Mouse (Mus musculus): ENCODE measurements around the gene Ppp1r15a. TPM values are rescaled to one million over a fixed set of nuclear protein-coding genes. Genes with fewer than 3 reads are reported as not detected.
"Not testable (repeated sequence)": the region's sequence is repeated elsewhere in the genome, so short reads cannot be mapped to it uniquely, and the experiment has no call there.

Ppp1r15a gene
- polyA plus RNA-seq, 1 experiment = 19.9 TPM

- DNase-seq (ENCODE audit: extremely low spot score in 1 of 2, low spot score in 1 of 2) = no peak
Measured at GRCm38 (mm10) chr7:45520605-45521004, 5.5 kb downstream of the Ppp1r15a start.

- no peak for DNase-seq (ENCODE audit: extremely low spot score in 1 of 2, low spot score in 1 of 2)
Measured at GRCm38 (mm10) chr7:45519345-45520120, 6.5 kb downstream of the Ppp1r15a start.

- no peak for DNase-seq (ENCODE audit: extremely low spot score in 1 of 2, low spot score in 1 of 2)
Measured at GRCm38 (mm10) chr7:45518618-45519017, 7.5 kb downstream of the Ppp1r15a start.

GRCm38 (mm10) chr7:45516846-45517245 is 9.2 kb downstream of the Ppp1r15a start:
- DNase-seq (ENCODE audit: extremely low spot score in 1 of 2, low spot score in 1 of 2) = not testable (repeated sequence)

- DNase-seq (ENCODE audit: extremely low spot score in 1 of 2, low spot score in 1 of 2) = no peak
Measured at GRCm38 (mm10) chr7:45515436-45515835, 10.6 kb downstream of the Ppp1r15a start.

GRCm38 (mm10) chr7:45514411-45514810 is 11.7 kb downstream of the Ppp1r15a start:
- DNase-seq (ENCODE audit: extremely low spot score in 1 of 2, low spot score in 1 of 2) = no peak

GRCm38 (mm10) chr7:45509912-45510787 is 15.9 kb downstream of the Ppp1r15a start, which contains the start of gene Nucb1:
TSS of gene Nucb1 (minus strand) at chr7:45510406.
- DNase-seq (ENCODE audit: extremely low spot score in 1 of 2, low spot score in 1 of 2) = peak; percentile 85 to 90

- DNase-seq (ENCODE audit: extremely low spot score in 1 of 2, low spot score in 1 of 2) = no peak
Measured at GRCm38 (mm10) chr7:45509181-45509882, 16.7 kb downstream of the Ppp1r15a start.

GRCm38 (mm10) chr7:45508561-45508960 is 17.5 kb downstream of the Ppp1r15a start:
- no peak for DNase-seq (ENCODE audit: extremely low spot score in 1 of 2, low spot score in 1 of 2)

GRCm38 (mm10) chr7:45507583-45507982 is 18.5 kb downstream of the Ppp1r15a start:
- no peak for DNase-seq (ENCODE audit: extremely low spot score in 1 of 2, low spot score in 1 of 2)

- DNase-seq (ENCODE audit: extremely low spot score in 1 of 2, low spot score in 1 of 2) = no peak
Measured at GRCm38 (mm10) chr7:45498427-45498826, 27.6 kb downstream of the Ppp1r15a start.

GRCm38 (mm10) chr7:45494548-45494947 is 31.5 kb downstream of the Ppp1r15a start:
- DNase-seq (ENCODE audit: extremely low spot score in 1 of 2, low spot score in 1 of 2) = no peak

GRCm38 (mm10) chr7:45492951-45493350 is 33.1 kb downstream of the Ppp1r15a start:
- no peak for DNase-seq (ENCODE audit: extremely low spot score in 1 of 2, low spot score in 1 of 2)

GRCm38 (mm10) chr7:45492225-45492844 is 33.7 kb downstream of the Ppp1r15a start:
- DNase-seq (ENCODE audit: extremely low spot score in 1 of 2, low spot score in 1 of 2) = no peak

GRCm38 (mm10) chr7:45491264-45491663 is 34.8 kb downstream of the Ppp1r15a start:
- DNase-seq (ENCODE audit: extremely low spot score in 1 of 2, low spot score in 1 of 2) = no peak

- DNase-seq (ENCODE audit: extremely low spot score in 1 of 2, low spot score in 1 of 2) = peak in 1 of 2 experiments; percentile 47
Measured at GRCm38 (mm10) chr7:45490822-45491221, 35.2 kb downstream of the Ppp1r15a start.

- no peak for DNase-seq (ENCODE audit: extremely low spot score in 1 of 2, low spot score in 1 of 2)
Measured at GRCm38 (mm10) chr7:45489578-45489977, 36.5 kb downstream of the Ppp1r15a start.

GRCm38 (mm10) chr7:45488293-45489204 is 37.5 kb downstream of the Ppp1r15a start, which contains the start of gene Dhdh:
TSS of gene Dhdh (minus strand) at chr7:45488805.
- DNase-seq (ENCODE audit: extremely low spot score in 1 of 2, low spot score in 1 of 2) = peak in 1 of 2 experiments; percentile 47

- no peak for DNase-seq (ENCODE audit: extremely low spot score in 1 of 2, low spot score in 1 of 2)
Measured at GRCm38 (mm10) chr7:45487861-45488292, 38.2 kb downstream of the Ppp1r15a start.
